Mouse (Mus musculus): ENCODE results near the gene Gbp2. TPM values are rescaled to one million over a fixed set of nuclear protein-coding genes. Genes with fewer than 3 reads are reported as not detected.

The Gbp2 gene
- polyA plus RNA-seq (2014; fragmentation: Nextera tagmentation; extraction: Ambion mirVana): 2.3 and 2.4 TPM in 2 replicates

DNA sequence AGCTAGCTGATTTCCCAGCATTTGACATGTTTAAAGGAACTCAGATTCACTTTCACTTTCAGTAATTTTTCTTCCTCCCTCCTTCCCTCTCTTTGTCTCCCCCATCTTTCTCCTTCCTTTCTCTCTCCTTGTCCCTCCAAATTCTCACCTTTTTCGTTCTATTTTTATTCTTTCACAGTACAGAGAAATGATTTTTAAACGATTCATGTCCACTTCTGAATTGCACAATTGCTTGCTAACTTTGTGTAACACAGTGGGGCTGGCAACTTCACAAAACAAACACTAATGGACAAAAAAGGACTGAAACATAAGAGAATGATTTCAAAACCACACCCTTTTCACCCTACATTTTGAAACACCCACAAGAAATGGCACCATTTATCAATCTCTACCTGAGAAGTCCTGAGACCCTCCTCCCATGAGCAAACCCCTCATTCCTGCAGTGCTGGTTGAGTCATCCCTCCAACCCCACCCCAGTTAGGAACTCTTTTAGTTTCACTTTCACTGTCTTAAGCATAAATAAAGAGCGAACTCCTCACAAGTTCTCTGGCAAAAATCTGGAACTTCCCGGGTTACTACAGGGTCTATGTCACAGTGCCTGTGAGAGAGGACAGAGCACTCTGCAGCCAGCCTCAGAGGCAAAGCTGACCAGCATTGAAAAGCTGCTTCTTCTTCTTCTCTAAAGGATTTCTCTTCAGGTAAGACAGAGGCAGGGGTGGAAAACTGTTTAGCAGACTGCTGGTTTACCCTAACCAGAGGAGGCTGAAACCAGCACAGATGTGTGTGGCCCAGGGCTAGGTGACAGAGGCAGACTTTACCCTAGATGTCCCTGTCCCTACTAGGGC lies at the start of gene Gbp2:
Gene Gbp2 (plus strand): TSS at position 492 of the 845 bp plus-strand sequence.
- no peaks in the 10 kb centered on the region for H3K27me3 ChIP-seq (ENCODE audit: control insufficient read depth, insufficient read depth, low read length)
- WGBS: 37% methylated on average over 4 of the region's 4 CpGs
- H3K27ac ChIP-seq (replicated peaks in 1 of 2; ENCODE audit: control insufficient read depth in 1 of 2, insufficient read depth in 1 of 2, low read depth in 2 of 2, low read length in 2 of 2): peak within 1 kb of the TSS in 1 of 2 experiments; percentile 32; a peak in 2 of 4 replicates
- no peaks in the 10 kb centered on the region for H3K9me3 ChIP-seq (ENCODE audit: control insufficient read depth, low read length)
- H3K9ac ChIP-seq (ENCODE audit: low read length): peak within 1 kb of the TSS; percentile 18
- peaks cover 4 to 7% of the 10 kb centered on the region in 2 experiments for H3K4me1 ChIP-seq (ENCODE audit: control insufficient read depth in 2 of 2, insufficient read depth in 2 of 2, low read length in 2 of 2)
- H3K4me3 ChIP-seq (ENCODE audit: control insufficient read depth in 1 of 2, insufficient read depth in 1 of 2, low read depth in 1 of 2, low read length in 2 of 2): peak within 1 kb of the TSS; percentile 32 to 33
- H3K4me2 ChIP-seq (ENCODE audit: low read length): peak within 1 kb of the TSS; percentile 68
- ATAC-seq (ENCODE audit: insufficient number of reproducible peaks, insufficient read depth, low FRiP score, low read depth): no peak
- no peaks in the 10 kb centered on the region for H3K36me3 ChIP-seq (ENCODE audit: control insufficient read depth, insufficient read depth, low read length)

DNA sequence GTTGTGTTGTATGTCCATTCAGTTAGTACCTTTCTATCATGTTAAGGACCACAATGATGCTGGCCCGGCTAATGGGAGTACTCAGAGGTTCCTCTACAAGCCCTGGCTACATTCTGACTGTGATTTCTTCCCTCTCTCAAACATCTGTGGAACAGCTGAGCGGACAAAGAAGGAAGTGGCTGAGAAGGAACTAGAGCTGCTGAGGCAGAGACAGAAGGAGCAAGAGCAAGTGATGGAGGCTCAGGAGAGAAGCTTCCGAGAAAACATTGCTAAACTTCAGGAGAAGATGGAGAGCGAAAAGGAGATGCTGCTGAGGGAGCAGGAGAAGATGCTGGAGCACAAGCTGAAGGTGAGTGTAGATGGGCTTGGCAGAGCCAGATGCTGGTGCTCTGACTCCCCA lies 49.7 kb upstream of the Gbp2 start:
- WGBS: 87% methylated on average over 4 of the region's 4 CpGs
- no peak for ATAC-seq (ENCODE audit: insufficient number of reproducible peaks, insufficient read depth, low FRiP score, low read depth)
- H3K4me2 ChIP-seq (ENCODE audit: low read length): no peak overlapping the region
- H3K36me3 ChIP-seq (ENCODE audit: control insufficient read depth, insufficient read depth, low read length): no peaks in the 10 kb centered on the region
- H3K27ac ChIP-seq (replicated peaks in 1 of 2; ENCODE audit: control insufficient read depth in 1 of 2, insufficient read depth in 1 of 2, low read depth in 2 of 2, low read length in 2 of 2): no peak overlapping the region
- H3K4me1 ChIP-seq (ENCODE audit: control insufficient read depth in 2 of 2, insufficient read depth in 2 of 2, low read length in 2 of 2): no peaks in the 10 kb centered on the region
- no peak overlapping the region for H3K9ac ChIP-seq (ENCODE audit: low read length)
- H3K9me3 ChIP-seq (ENCODE audit: control insufficient read depth, low read length): no peaks in the 10 kb centered on the region
- no peaks in the 10 kb centered on the region for H3K27me3 ChIP-seq (ENCODE audit: control insufficient read depth, insufficient read depth, low read length)
- H3K4me3 ChIP-seq (ENCODE audit: control insufficient read depth in 1 of 2, insufficient read depth in 1 of 2, low read depth in 1 of 2, low read length in 2 of 2): no peak overlapping the region

DNA sequence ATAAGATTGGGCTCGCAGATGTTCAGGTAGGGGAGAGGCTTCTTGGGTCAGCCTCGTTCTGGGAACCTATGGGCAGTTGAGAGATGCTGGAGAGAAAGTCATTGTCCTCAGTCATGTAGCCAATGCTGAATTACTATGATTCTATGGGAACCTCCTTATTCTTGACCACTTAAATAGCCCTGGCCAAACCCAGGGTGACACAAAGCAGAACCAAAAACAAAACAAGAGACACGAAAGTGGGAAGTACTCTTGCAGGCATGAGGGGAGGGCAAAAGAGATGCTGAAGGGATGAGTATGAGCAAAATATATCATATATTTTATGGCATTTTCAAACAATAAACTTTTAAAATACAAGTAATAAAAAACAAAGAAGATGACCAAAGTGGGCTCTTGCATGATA lies 43.3 kb upstream of the Gbp2 start:
- ATAC-seq (ENCODE audit: insufficient number of reproducible peaks, insufficient read depth, low FRiP score, low read depth): no peak
- H3K9ac ChIP-seq (ENCODE audit: low read length): no peak overlapping the region
- no peaks in the 10 kb centered on the region for H3K36me3 ChIP-seq (ENCODE audit: control insufficient read depth, insufficient read depth, low read length)
- no peak overlapping the region for H3K4me2 ChIP-seq (ENCODE audit: low read length)
- H3K9me3 ChIP-seq (ENCODE audit: control insufficient read depth, low read length): no peaks in the 10 kb centered on the region
- no peak overlapping the region for H3K27ac ChIP-seq (replicated peaks in 1 of 2; ENCODE audit: control insufficient read depth in 1 of 2, insufficient read depth in 1 of 2, low read depth in 2 of 2, low read length in 2 of 2)
- H3K4me3 ChIP-seq (ENCODE audit: control insufficient read depth in 1 of 2, insufficient read depth in 1 of 2, low read depth in 1 of 2, low read length in 2 of 2): no peak overlapping the region
- H3K4me1 ChIP-seq (ENCODE audit: control insufficient read depth in 2 of 2, insufficient read depth in 2 of 2, low read length in 2 of 2): no peaks in the 10 kb centered on the region
- 64% methylated on average over 3 of the region's 3 CpGs for WGBS
- H3K27me3 ChIP-seq (ENCODE audit: control insufficient read depth, insufficient read depth, low read length): no peaks in the 10 kb centered on the region

DNA sequence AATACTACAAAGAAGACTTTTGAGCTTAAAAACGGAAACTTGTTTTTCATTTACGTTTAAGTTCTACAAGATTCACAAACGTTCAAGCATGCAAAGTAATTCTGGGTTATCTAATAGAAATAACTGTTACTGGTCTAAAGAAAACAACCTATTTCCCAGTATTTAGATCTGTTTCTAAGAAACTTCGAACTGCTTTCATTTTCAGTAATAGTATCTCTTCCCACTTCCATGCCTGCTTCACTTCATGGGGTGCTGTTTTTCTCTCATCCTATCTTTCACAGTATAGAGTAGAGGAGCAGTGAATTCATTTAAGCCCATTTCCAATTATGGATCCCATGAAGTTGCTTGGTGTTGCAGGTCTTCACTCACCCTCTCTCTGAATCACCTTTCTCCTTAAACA lies 42.1 kb upstream of the Gbp2 start:
- ATAC-seq (ENCODE audit: insufficient number of reproducible peaks, insufficient read depth, low FRiP score, low read depth): no peak
- no peak overlapping the region for H3K4me2 ChIP-seq (ENCODE audit: low read length)
- no peaks in the 10 kb centered on the region for H3K4me1 ChIP-seq (ENCODE audit: control insufficient read depth in 2 of 2, insufficient read depth in 2 of 2, low read length in 2 of 2)
- no peak overlapping the region for H3K4me3 ChIP-seq (ENCODE audit: control insufficient read depth in 1 of 2, insufficient read depth in 1 of 2, low read depth in 1 of 2, low read length in 2 of 2)
- no peaks in the 10 kb centered on the region for H3K9me3 ChIP-seq (ENCODE audit: control insufficient read depth, low read length)
- WGBS: 70% methylated on average over 4 of the region's 4 CpGs
- no peak overlapping the region for H3K27ac ChIP-seq (replicated peaks in 1 of 2; ENCODE audit: control insufficient read depth in 1 of 2, insufficient read depth in 1 of 2, low read depth in 2 of 2, low read length in 2 of 2)
- no peaks in the 10 kb centered on the region for H3K36me3 ChIP-seq (ENCODE audit: control insufficient read depth, insufficient read depth, low read length)
- H3K27me3 ChIP-seq (ENCODE audit: control insufficient read depth, insufficient read depth, low read length): no peaks in the 10 kb centered on the region
- no peak overlapping the region for H3K9ac ChIP-seq (ENCODE audit: low read length)

DNA sequence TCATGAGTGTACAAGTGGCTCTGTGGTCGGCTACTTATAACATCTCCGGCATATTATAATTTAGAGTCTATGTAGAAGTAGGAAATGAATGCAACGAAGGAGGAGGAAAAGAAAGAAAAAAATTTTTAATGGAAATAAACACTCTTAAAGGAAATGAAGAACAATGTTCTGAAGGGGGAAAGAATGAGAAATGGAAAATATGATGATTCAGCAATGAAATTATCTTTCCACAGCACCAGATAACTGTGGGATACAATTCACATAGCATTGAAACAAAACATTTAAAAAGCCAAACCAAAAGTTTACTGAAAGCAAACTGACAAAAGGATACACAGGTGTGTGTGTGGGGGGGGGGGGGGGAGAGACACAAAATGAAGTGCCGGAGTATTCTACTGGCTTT lies 37.3 kb upstream of the Gbp2 start:
- 84% methylated on average over 4 of the region's 4 CpGs for WGBS
- no peak overlapping the region for H3K4me2 ChIP-seq (ENCODE audit: low read length)
- no peak for ATAC-seq (ENCODE audit: insufficient number of reproducible peaks, insufficient read depth, low FRiP score, low read depth)

DNA sequence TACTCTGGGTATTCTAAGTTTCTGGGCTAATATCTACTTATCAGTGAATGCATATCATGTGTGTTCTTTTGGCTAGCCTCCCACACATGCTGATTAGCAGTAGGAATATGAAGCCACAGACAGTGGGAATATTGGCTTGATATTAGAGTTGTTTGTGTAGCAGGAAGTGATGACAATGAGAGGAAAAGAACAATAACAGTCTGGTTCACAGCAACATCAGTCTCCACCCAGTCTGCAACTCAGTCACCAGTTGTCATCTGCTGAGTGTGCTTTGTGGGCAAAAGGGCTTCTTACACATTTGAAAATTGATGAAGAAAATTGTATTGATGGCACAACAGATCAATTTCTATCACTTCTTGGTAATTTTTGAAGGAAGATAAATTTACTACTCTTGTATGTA lies 33.0 kb upstream of the Gbp2 start:
- H3K4me1 ChIP-seq (ENCODE audit: control insufficient read depth in 2 of 2, insufficient read depth in 2 of 2, low read length in 2 of 2): no peaks in the 10 kb centered on the region
- no peaks in the 10 kb centered on the region for H3K9me3 ChIP-seq (ENCODE audit: control insufficient read depth, low read length)
- no peaks in the 10 kb centered on the region for H3K36me3 ChIP-seq (ENCODE audit: control insufficient read depth, insufficient read depth, low read length)
- H3K27ac ChIP-seq (replicated peaks in 1 of 2; ENCODE audit: control insufficient read depth in 1 of 2, insufficient read depth in 1 of 2, low read depth in 2 of 2, low read length in 2 of 2): no peak overlapping the region
- no peak for ATAC-seq (ENCODE audit: insufficient number of reproducible peaks, insufficient read depth, low FRiP score, low read depth)
- no peak overlapping the region for H3K4me3 ChIP-seq (ENCODE audit: control insufficient read depth in 1 of 2, insufficient read depth in 1 of 2, low read depth in 1 of 2, low read length in 2 of 2)
- no peak overlapping the region for H3K4me2 ChIP-seq (ENCODE audit: low read length)
- H3K9ac ChIP-seq (ENCODE audit: low read length): no peak overlapping the region
- H3K27me3 ChIP-seq (ENCODE audit: control insufficient read depth, insufficient read depth, low read length): no peaks in the 10 kb centered on the region

More for the DNA sequence above, 37.3 kb upstream of the Gbp2 start:
- no peak overlapping the region for H3K4me3 ChIP-seq (ENCODE audit: control insufficient read depth in 1 of 2, insufficient read depth in 1 of 2, low read depth in 1 of 2, low read length in 2 of 2)
- no peaks in the 10 kb centered on the region for H3K9me3 ChIP-seq (ENCODE audit: control insufficient read depth, low read length)
- H3K4me1 ChIP-seq (ENCODE audit: control insufficient read depth in 2 of 2, insufficient read depth in 2 of 2, low read length in 2 of 2): no peaks in the 10 kb centered on the region
- H3K9ac ChIP-seq (ENCODE audit: low read length): no peak overlapping the region
- no peaks in the 10 kb centered on the region for H3K36me3 ChIP-seq (ENCODE audit: control insufficient read depth, insufficient read depth, low read length)
- H3K27me3 ChIP-seq (ENCODE audit: control insufficient read depth, insufficient read depth, low read length): no peaks in the 10 kb centered on the region
- no peak overlapping the region for H3K27ac ChIP-seq (replicated peaks in 1 of 2; ENCODE audit: control insufficient read depth in 1 of 2, insufficient read depth in 1 of 2, low read depth in 2 of 2, low read length in 2 of 2)

- Histone ChIP-seq H3K4me3 (ENCODE audit: control insufficient read depth in 1 of 2, insufficient read depth in 1 of 2, low read depth in 1 of 2, low read length in 2 of 2) (no peak overlapping the region), H3K9ac (ENCODE audit: low read length) (no peak overlapping the region), H3K4me2 (ENCODE audit: low read length) (no peak overlapping the region), H3K36me3 (ENCODE audit: control insufficient read depth, insufficient read depth, low read length) (no peaks in the 10 kb centered on the region), H3K4me1 (ENCODE audit: control insufficient read depth in 2 of 2, insufficient read depth in 2 of 2, low read length in 2 of 2) (no peaks in the 10 kb centered on the region), H3K27ac (replicated peaks in 1 of 2; ENCODE audit: control insufficient read depth in 1 of 2, insufficient read depth in 1 of 2, low read depth in 2 of 2, low read length in 2 of 2) (no peak overlapping the region), H3K9me3 (ENCODE audit: control insufficient read depth, low read length) (no peaks in the 10 kb centered on the region), H3K27me3 (ENCODE audit: control insufficient read depth, insufficient read depth, low read length) (no peaks in the 10 kb centered on the region)
- WGBS: 61% methylated on average over 2 of the region's 2 CpGs
- ATAC-seq (ENCODE audit: insufficient number of reproducible peaks, insufficient read depth, low FRiP score, low read depth): no peak
These were observed 31.5 kb upstream of the Gbp2 start for GRCm38 (mm10) chr3:142588888-142589287.
